Mouse (Mus musculus) heart, embryonic 13.5 days (tissue): ENCODE data around the gene Cadps. TPM values are rescaled to one million over a fixed set of nuclear protein-coding genes. Genes with fewer than 3 reads are reported as not detected.

ENCODE experiments used
- ATAC-seq: fragments of 200-750 bp; cut with Nextera tagmentation; 2 replicates; pipeline ENCODE4 v1.8.0; 2017; ENCODE audit warnings: moderate TSS enrichment; ENCODE audit not compliant: insufficient number of reproducible peaks, low FRiP score, low TSS enrichment; ENCODE audit errors: extremely low read depth
- H3K27ac ChIP-seq: fragments of 300-500 bp; sonication (generic); replicated peaks from 2 replicates; pipeline ENCODE4 v1.5.1; 2015; ENCODE audit warnings: moderate library complexity, mild to moderate bottlenecking, inconsistent platforms
- H3K27me3 ChIP-seq: fragments of 300-500 bp; sonication (generic); replicated peaks from 2 replicates; pipeline ENCODE4 v1.6.1; 2015; ENCODE audit warnings: mild to moderate bottlenecking, inconsistent platforms
- H3K36me3 ChIP-seq: fragments of 300-500 bp; sonication (generic); 2 replicates; pipeline ENCODE4 v1.6.1; 2015; ENCODE audit warnings: mild to moderate bottlenecking, inconsistent platforms
- H3K4me1 ChIP-seq: fragments of 300-500 bp; sonication (generic); 2 replicates; pipeline ENCODE4 v1.6.1; 2015; ENCODE audit warnings: inconsistent platforms
- H3K4me2 ChIP-seq: fragments of 300-500 bp; sonication (generic); 2 replicates; pipeline ENCODE4 v1.6.1; 2015; ENCODE audit warnings: inconsistent platforms, mild to moderate bottlenecking, moderate library complexity
- H3K4me3 ChIP-seq: fragments of 300-500 bp; sonication (generic); 2 replicates; pipeline ENCODE4 v1.5.1; 2015; ENCODE audit warnings: moderate library complexity, mild to moderate bottlenecking, inconsistent platforms
- H3K9ac ChIP-seq: fragments of 300-500 bp; sonication (generic); 2 replicates; pipeline ENCODE4 v1.6.1; 2015; ENCODE audit warnings: inconsistent platforms, mild to moderate bottlenecking, moderate library complexity
- H3K9me3 ChIP-seq: fragments of 300-500 bp; sonication (generic); 2 replicates; pipeline ENCODE4 v1.6.1; 2016; ENCODE audit warnings: inconsistent platforms
- WGBS: fragments of 180-500 bp; shearing (Covaris S2); methylation state at CpG from one replicate; pipeline ENCODE4 v1.1.7; 2015; ENCODE audit warnings: mixed read lengths; 5-methylcytosine and 5-hydroxymethylcytosine counted together
- polyA plus RNA-seq: library from polyadenylated mRNA; unstranded; fragments of >200 nt; fragmentation: Nextera tagmentation; extraction: Ambion mirVana; gene quantifications from 2 replicates; pipeline ENCODE4 v1.2.1, GENCODE M21; 2015

Gene Cadps
- polyA plus RNA-seq, 1 experiment from 2014 or later, result 0.51 TPM

GRCm38 (mm10) chr14:12406588-12406987 lies 416.3 kb downstream of the Cadps start:
- Histone ChIP-seq H3K9me3 (no peaks in the 10 kb centered on the region), H3K9ac (no peak overlapping the region), H3K4me1 (no peaks in the 10 kb centered on the region), H3K4me3 (no peak overlapping the region), H3K4me2 (no peak overlapping the region), H3K27ac (no peak overlapping the region), H3K27me3 (peaks cover 10% of the 10 kb centered on the region; the same call in 1 of the 2 replicates), H3K36me3 (no peaks in the 10 kb centered on the region)
- WGBS, result 55% methylated on average over 10 of the region's 10 CpGs
- no peak for ATAC-seq

GRCm38 (mm10) chr14:12405201-12405600 lies 417.7 kb downstream of the Cadps start:
- Histone ChIP-seq H3K4me3 (no peak overlapping the region), H3K27me3 (peaks cover 10% of the 10 kb centered on the region; the same call in 1 of the 2 replicates), H3K9me3 (no peaks in the 10 kb centered on the region), H3K9ac (no peak overlapping the region), H3K4me2 (no peak overlapping the region), H3K36me3 (no peaks in the 10 kb centered on the region), H3K27ac (no peak overlapping the region), H3K4me1 (no peaks in the 10 kb centered on the region)
- ATAC-seq, result no peak
- WGBS, result 69% methylated on average over 5 of the region's 5 CpGs

GRCm38 (mm10) chr14:12404724-12405123 lies 418.2 kb downstream of the Cadps start:
- 78% methylated on average over 3 of the region's 3 CpGs for WGBS
- no peak for ATAC-seq
- no peaks in the 10 kb centered on the region for H3K36me3 ChIP-seq
- H3K4me3 ChIP-seq, result no peak overlapping the region
- H3K9ac ChIP-seq, result no peak overlapping the region
- H3K4me1 ChIP-seq, result no peaks in the 10 kb centered on the region
- no peak overlapping the region for H3K27ac ChIP-seq
- no peaks in the 10 kb centered on the region for H3K9me3 ChIP-seq
- peaks cover 10% of the 10 kb centered on the region; the same call in 1 of the 2 replicates for H3K27me3 ChIP-seq
- H3K4me2 ChIP-seq, result no peak overlapping the region

GRCm38 (mm10) chr14:12404052-12404451 lies 418.8 kb downstream of the Cadps start:
- Histone ChIP-seq H3K27me3 (peaks cover 10% of the 10 kb centered on the region; the same call in 1 of the 2 replicates), H3K27ac (no peak overlapping the region), H3K4me3 (no peak overlapping the region), H3K9ac (no peak overlapping the region), H3K36me3 (no peaks in the 10 kb centered on the region), H3K4me2 (no peak overlapping the region), H3K4me1 (no peaks in the 10 kb centered on the region), H3K9me3 (no peaks in the 10 kb centered on the region)
- no peak for ATAC-seq
- 74% methylated on average over 3 of the region's 3 CpGs for WGBS

GRCm38 (mm10) chr14:12400116-12400515 lies 422.8 kb downstream of the Cadps start:
- 77% methylated on average over 5 of the region's 5 CpGs for WGBS
- no peak overlapping the region for H3K4me2 ChIP-seq
- no peak for ATAC-seq

GRCm38 (mm10) chr14:12397561-12397960 lies 425.3 kb downstream of the Cadps start:
- 66% methylated on average over 3 of the region's 3 CpGs for WGBS
- Histone ChIP-seq H3K36me3 (no peaks in the 10 kb centered on the region), H3K27ac (no peak overlapping the region), H3K4me2 (no peak overlapping the region), H3K9ac (no peak overlapping the region), H3K4me3 (no peak overlapping the region), H3K27me3 (no peaks in the 10 kb centered on the region), H3K4me1 (no peaks in the 10 kb centered on the region), H3K9me3 (no peaks in the 10 kb centered on the region)
- no peak for ATAC-seq

More at GRCm38 (mm10) chr14:12400116-12400515, 422.8 kb downstream of the Cadps start:
- no peaks in the 10 kb centered on the region for H3K27me3 ChIP-seq
- H3K27ac ChIP-seq, result no peak overlapping the region
- H3K36me3 ChIP-seq, result no peaks in the 10 kb centered on the region
- H3K4me1 ChIP-seq, result no peaks in the 10 kb centered on the region
- H3K9me3 ChIP-seq, result no peaks in the 10 kb centered on the region
- H3K9ac ChIP-seq, result no peak overlapping the region
- H3K4me3 ChIP-seq, result no peak overlapping the region

- Histone ChIP-seq H3K4me1 (peaks cover 6% of the 10 kb centered on the region; the same call in 1 of the 2 replicates), H3K27me3 (no peaks in the 10 kb centered on the region), H3K9me3 (no peaks in the 10 kb centered on the region), H3K9ac (no peak overlapping the region), H3K4me2 (no peak overlapping the region), H3K36me3 (no peaks in the 10 kb centered on the region), H3K4me3 (no peak overlapping the region), H3K27ac (no peak overlapping the region)
- no peak for ATAC-seq
- WGBS, result 74% methylated on average over 2 of the region's 2 CpGs
Observed at GRCm38 (mm10) chr14:12394318-12394717, 428.6 kb downstream of the Cadps start.

- Histone ChIP-seq H3K27me3 (no peaks in the 10 kb centered on the region), H3K9ac (no peak overlapping the region), H3K4me2 (no peak overlapping the region), H3K4me1 (peaks cover 6% of the 10 kb centered on the region; the same call in 1 of the 2 replicates), H3K36me3 (no peaks in the 10 kb centered on the region), H3K4me3 (no peak overlapping the region), H3K9me3 (no peaks in the 10 kb centered on the region), H3K27ac (no peak overlapping the region)
- 75% methylated on average over 12 of the region's 12 CpGs for WGBS
- no peak for ATAC-seq
Observed at GRCm38 (mm10) chr14:12393271-12393861, 429.5 kb downstream of the Cadps start.

- H3K9me3 ChIP-seq, result no peaks in the 10 kb centered on the region
- ATAC-seq, result no peak
- H3K4me1 ChIP-seq, result peaks cover 6% of the 10 kb centered on the region; the same call in 1 of the 2 replicates
- no peak overlapping the region for H3K4me3 ChIP-seq
- 54% methylated on average over 7 of the region's 7 CpGs for WGBS
- H3K27me3 ChIP-seq, result 0 out of 2 replicates have a peak, but pooled peaks cover 6% of the 10 kb centered on the region
- no peaks in the 10 kb centered on the region for H3K36me3 ChIP-seq
- H3K27ac ChIP-seq, result no peak overlapping the region
- no peak overlapping the region for H3K4me2 ChIP-seq
- H3K9ac ChIP-seq, result no peak overlapping the region
Observed at GRCm38 (mm10) chr14:12391167-12391566, 431.7 kb downstream of the Cadps start.

GRCm38 (mm10) chr14:12388806-12389436 lies 434.0 kb downstream of the Cadps start:
- H3K27me3 ChIP-seq, result 0 out of 2 replicates have a peak, but pooled peaks cover 6% of the 10 kb centered on the region
- H3K4me3 ChIP-seq, result no peak overlapping the region
- H3K4me1 ChIP-seq, result peaks cover 6% of the 10 kb centered on the region; the same call in 1 of the 2 replicates
- WGBS, result 45% methylated on average over 14 of the region's 14 CpGs
- no peaks in the 10 kb centered on the region for H3K36me3 ChIP-seq
- ATAC-seq, result no peak
- no peaks in the 10 kb centered on the region for H3K9me3 ChIP-seq
- H3K9ac ChIP-seq, result no peak overlapping the region
- no peak overlapping the region for H3K27ac ChIP-seq
- no peak overlapping the region for H3K4me2 ChIP-seq

- Histone ChIP-seq H3K9ac (no peak overlapping the region), H3K4me3 (no peak overlapping the region), H3K27me3 (0 out of 2 replicates have a peak, but pooled peaks cover 6% of the 10 kb centered on the region), H3K36me3 (no peaks in the 10 kb centered on the region), H3K4me1 (peaks cover 6% of the 10 kb centered on the region; the same call in 1 of the 2 replicates), H3K9me3 (no peaks in the 10 kb centered on the region), H3K4me2 (no peak overlapping the region), H3K27ac (no peak overlapping the region)
- no peak for ATAC-seq
- WGBS, result 34% methylated on average over 4 of the region's 4 CpGs
Observed at GRCm38 (mm10) chr14:12388192-12388795, 434.6 kb downstream of the Cadps start.
